Mouse (Mus musculus) thymus, postnatal 25 days (tissue): ENCODE data around the gene Gpr82.

Experiments used
- DNase-seq: peaks from one replicate; pipeline ENCODE4 v3.0.0; 2022

The Gpr82 gene

GRCm38 (mm10) chrX:13700681-13701080 lies 39.5 kb downstream of the Gpr82 start:
- no peak for DNase-seq

- no peak for DNase-seq
Measured at GRCm38 (mm10) chrX:13705051-13705450, 43.9 kb downstream of the Gpr82 start.

DNA sequence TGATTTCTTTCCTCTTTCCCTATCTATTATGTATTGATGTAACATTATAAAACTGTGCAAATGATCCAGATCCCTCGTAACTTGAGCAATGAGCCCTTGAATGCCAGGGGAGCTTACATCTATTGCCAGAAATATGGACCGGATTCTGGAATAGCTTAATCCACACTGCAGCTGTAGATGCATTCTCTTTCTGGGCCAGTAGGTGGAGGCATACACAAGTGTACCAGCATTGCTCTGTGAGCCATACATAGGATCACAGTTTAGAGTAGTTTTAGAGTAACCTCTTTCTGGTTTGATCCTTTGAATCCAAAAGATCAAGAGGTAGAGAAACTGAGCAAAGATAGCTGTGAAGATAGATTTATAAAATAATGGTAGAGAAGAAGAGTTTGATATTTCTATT lies 49.0 kb downstream of the Gpr82 start:
- DNase-seq, result peak; percentile 22
